Mouse (Mus musculus): ENCODE data around the gene Rgsl1.

DNA sequence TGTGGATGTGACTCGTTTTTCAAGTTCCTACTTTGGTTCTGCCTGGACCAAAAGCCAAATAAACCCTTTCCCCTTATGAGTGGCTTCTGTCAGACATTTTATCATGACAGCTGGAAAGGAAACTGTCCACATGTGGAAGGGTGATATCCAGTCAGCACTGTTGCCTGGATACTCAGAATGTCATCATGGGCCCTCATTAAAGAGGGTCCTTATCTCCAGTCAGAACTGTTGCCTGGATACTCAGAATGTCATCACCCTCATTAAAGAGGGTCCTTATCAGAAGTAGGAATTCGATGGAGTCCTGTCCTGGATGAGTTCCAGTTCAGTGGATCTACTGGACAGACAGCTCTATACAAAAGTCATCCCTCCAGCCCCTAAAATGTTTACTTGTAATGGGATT is 29.7 kb downstream of the Rgsl1 start:
- TF ChIP-seq ZC3H11A (IDR thresholded peaks at IDR 0.05; ENCODE audit: low read depth, low read length) = no peak
- no peak for TF ChIP-seq EP300 (IDR thresholded peaks at IDR 0.05; ENCODE audit: low read depth in 1 of 2, low read length in 2 of 2)
- no peak for TF ChIP-seq TCF12 (IDR thresholded peaks at IDR 0.05; ENCODE audit: low read depth, low read length)
- no peak for TF ChIP-seq MAFK (IDR thresholded peaks at IDR 0.05; ENCODE audit: borderline replicate concordance, low read depth, low read length)
- no peak for TF ChIP-seq MYC (IDR thresholded peaks at IDR 0.05; ENCODE audit: low read depth, low read length)
- no peak for TF ChIP-seq GABPA (IDR thresholded peaks at IDR 0.05; ENCODE audit: low read depth, low read length)
- no peak for TF ChIP-seq GATA1 (IDR thresholded peaks at IDR 0.05; ENCODE audit: low read depth, low read length)
- TF ChIP-seq MXI1 (IDR thresholded peaks at IDR 0.05; ENCODE audit: low read depth, low read length) = no peak
- TF ChIP-seq ZMIZ1 (IDR thresholded peaks at IDR 0.05; ENCODE audit: low read depth, low read length) = no peak
- TF ChIP-seq CTCF (IDR thresholded peaks at IDR 0.05 in 2 of 3, conservative IDR thresholded peaks at IDR 0.05 in 1 of 3; ENCODE audit: control insufficient read depth in 1 of 3, insufficient read depth in 1 of 3, low read depth in 2 of 3, low read length in 3 of 3, poor library complexity in 1 of 3, severe bottlenecking in 1 of 3) = no peak
- TF ChIP-seq USF1 (IDR thresholded peaks at IDR 0.05; ENCODE audit: low read depth, low read length) = no peak
- no peak for TF ChIP-seq POLR2A (IDR thresholded peaks at IDR 0.05; ENCODE audit: control insufficient read depth in 1 of 2, insufficient read depth in 1 of 2, low read depth in 1 of 2, low read length in 2 of 2, poor library complexity in 1 of 2)
- no peak for TF ChIP-seq CHD2 (IDR thresholded peaks at IDR 0.05; ENCODE audit: low read length)
- TF ChIP-seq MAX (IDR thresholded peaks at IDR 0.05; ENCODE audit: low read length) = no peak

All from MEL (cell line).